Mouse (Mus musculus) T-helper 17 cell (primary cell): ENCODE measurements around the gene Hist1h2af.

Source experiments
- in situ Hi-C, 2 experiments: fragments of 300-600 bp; cut with MboI, MseI; formaldehyde crosslinking; loops; 1 replicate in 1 of 2; 2 replicates in 1 of 2; pipeline ENCODE4 v1.15.1; 2025; ENCODE audit warnings: high pct_unique_total_duplicates in 2 of 2

Hist1h2af gene

GRCm38 (mm10) chr13:23506819-23507515 is 26.7 kb upstream of the Hist1h2af start:
- in situ Hi-C loops, result loop anchor here (5.0 to 10.0 kb wide), 2 partner anchors 52 to 200 kb away; no protein-coding TSS in a partner anchor

- in situ Hi-C loops, result loop anchor here in 1 of 2 experiments (5.0 kb wide), 1 partner anchor 1263 kb away; no protein-coding TSS in a partner anchor
Measured at GRCm38 (mm10) chr13:23510127-23510526, 23.6 kb upstream of the Hist1h2af start.

- in situ Hi-C loops, result loop anchor here in 1 of 2 experiments (5.0 kb wide), 1 partner anchor 1266 kb away; no protein-coding TSS in a partner anchor
Measured at GRCm38 (mm10) chr13:23513517-23513916, 20.2 kb upstream of the Hist1h2af start.

GRCm38 (mm10) chr13:23515281-23515680 is 18.4 kb upstream of the Hist1h2af start:
- in situ Hi-C loops, result loop anchor here (5.0 kb wide), 3 partner anchors 1483 to 1593 kb away; no protein-coding TSS in a partner anchor

- in situ Hi-C loops, result loop anchor here (5.0 kb wide), 3 partner anchors 1484 to 1594 kb away; no protein-coding TSS in a partner anchor
Measured at GRCm38 (mm10) chr13:23515826-23516620, 17.7 kb upstream of the Hist1h2af start.

- in situ Hi-C loops, result loop anchor here (5.0 kb wide), 3 partner anchors 1485 to 1595 kb away; no protein-coding TSS in a partner anchor
Measured at GRCm38 (mm10) chr13:23516822-23517602, 16.7 kb upstream of the Hist1h2af start.

GRCm38 (mm10) chr13:23517603-23518294 is 16.0 kb upstream of the Hist1h2af start:
- in situ Hi-C loops, result loop anchor here (5.0 kb wide), 3 partner anchors 1485 to 1595 kb away; no protein-coding TSS in a partner anchor

- in situ Hi-C loops, result loop anchor here (5.0 kb wide), 3 partner anchors 1486 to 1596 kb away; no protein-coding TSS in a partner anchor
Measured at GRCm38 (mm10) chr13:23518295-23518603, 15.5 kb upstream of the Hist1h2af start.

- in situ Hi-C loops, result loop anchor here (5.0 kb wide), 3 partner anchors 1487 to 1597 kb away; no protein-coding TSS in a partner anchor
Measured at GRCm38 (mm10) chr13:23518885-23519284, 14.8 kb upstream of the Hist1h2af start.

GRCm38 (mm10) chr13:23519416-23519815 is 14.3 kb upstream of the Hist1h2af start:
- in situ Hi-C loops, result loop anchor here (5.0 kb wide), 3 partner anchors 1487 to 1597 kb away; no protein-coding TSS in a partner anchor

- in situ Hi-C loops, result loop anchor here (5.0 kb wide), 2 partner anchors 74 to 84 kb away; no protein-coding TSS in a partner anchor
Measured at GRCm38 (mm10) chr13:23521703-23522102, 12.0 kb upstream of the Hist1h2af start.

GRCm38 (mm10) chr13:23523976-23524375 is 9.7 kb upstream of the Hist1h2af start:
- in situ Hi-C loops, result loop anchor here (5.0 kb wide), 2 partner anchors 77 to 87 kb away; no protein-coding TSS in a partner anchor

- in situ Hi-C loops, result loop anchor here (5.0 kb wide), 2 partner anchors 77 to 87 kb away; no protein-coding TSS in a partner anchor
Measured at GRCm38 (mm10) chr13:23524654-23525053, 9.1 kb upstream of the Hist1h2af start.

- in situ Hi-C loops, result no loop called here
Measured at GRCm38 (mm10) chr13:23525901-23526300, 7.8 kb upstream of the Hist1h2af start.

- in situ Hi-C loops, result no loop called here
Measured at GRCm38 (mm10) chr13:23526312-23526711, 7.4 kb upstream of the Hist1h2af start.

GRCm38 (mm10) chr13:23529005-23529404 is 4.7 kb upstream of the Hist1h2af start:
- in situ Hi-C loops, result no loop called here

- in situ Hi-C loops, result loop anchor here in 1 of 2 experiments (5.0 to 10.0 kb wide), 3 partner anchors 53 to 1815 kb away; partner anchors contain the start of genes Hist1h2ai, Hist1h2an, Hist1h2bl and Hist1h2bp
Measured at GRCm38 (mm10) chr13:23529480-23530165, 4.1 kb upstream of the Hist1h2af start.

GRCm38 (mm10) chr13:23530181-23530900 is 3.4 kb upstream of the Hist1h2af start:
- in situ Hi-C loops, result loop anchor here in 1 of 2 experiments (5.0 to 10.0 kb wide), 3 partner anchors 52 to 1816 kb away; partner anchors contain the start of genes Hist1h2ai, Hist1h2an, Hist1h2bl and Hist1h2bp
